Mouse (Mus musculus) midbrain, embryonic 12.5 days (tissue): ENCODE results near the gene Adamtsl3. TPM values are rescaled to one million over a fixed set of nuclear protein-coding genes. Genes with fewer than 3 reads are reported as not detected.

Experiments
- ATAC-seq: fragments of 200-750 bp; cut with Nextera tagmentation; 2 replicates; pipeline ENCODE4 v1.8.0; 2017; ENCODE audit warnings: low read depth, moderate TSS enrichment, moderate library complexity; ENCODE audit not compliant: low FRiP score
- H3K27ac ChIP-seq: fragments of 300-500 bp; sonication (generic); replicated peaks from 2 replicates; pipeline ENCODE4 v1.5.1; 2016; ENCODE audit warnings: mild to moderate bottlenecking
- H3K27me3 ChIP-seq: fragments of 300-500 bp; sonication (generic); 2 replicates; pipeline ENCODE4 v1.6.1; 2016; ENCODE audit warnings: mild to moderate bottlenecking
- H3K36me3 ChIP-seq: fragments of 300-500 bp; sonication (generic); 2 replicates; pipeline ENCODE4 v1.6.1; 2016
- H3K4me1 ChIP-seq: fragments of 300-500 bp; sonication (generic); 2 replicates; pipeline ENCODE4 v1.6.1; 2016
- H3K4me2 ChIP-seq: fragments of 300-500 bp; sonication (generic); replicated peaks from 2 replicates; pipeline ENCODE4 v1.6.1; 2016; ENCODE audit warnings: mild to moderate bottlenecking, moderate library complexity
- H3K4me3 ChIP-seq: fragments of 300-500 bp; sonication (generic); 2 replicates; pipeline ENCODE4 v1.5.1; 2016; ENCODE audit warnings: mild to moderate bottlenecking
- H3K9ac ChIP-seq: fragments of 300-500 bp; sonication (generic); replicated peaks from 2 replicates; pipeline ENCODE4 v1.6.1; 2016; ENCODE audit warnings: mild to moderate bottlenecking, moderate library complexity
- H3K9me3 ChIP-seq: fragments of 300-500 bp; sonication (generic); 2 replicates; pipeline ENCODE4 v1.6.1; 2016; ENCODE audit warnings: mild to moderate bottlenecking
- WGBS: fragments of 180-500 bp; shearing (Covaris S2); methylation state at CpG from one replicate; pipeline ENCODE4 v1.1.7; 2016; 5-methylcytosine and 5-hydroxymethylcytosine counted together
- polyA plus RNA-seq: library from polyadenylated mRNA; unstranded; fragments of >200 nt; fragmentation: Nextera tagmentation; extraction: Ambion mirVana; gene quantifications from 2 replicates; pipeline ENCODE4 v1.2.1, GENCODE M21; 2016

Adamtsl3 gene
- polyA plus RNA-seq, 1 experiment from 2014 or later: 0.55 TPM

DNA sequence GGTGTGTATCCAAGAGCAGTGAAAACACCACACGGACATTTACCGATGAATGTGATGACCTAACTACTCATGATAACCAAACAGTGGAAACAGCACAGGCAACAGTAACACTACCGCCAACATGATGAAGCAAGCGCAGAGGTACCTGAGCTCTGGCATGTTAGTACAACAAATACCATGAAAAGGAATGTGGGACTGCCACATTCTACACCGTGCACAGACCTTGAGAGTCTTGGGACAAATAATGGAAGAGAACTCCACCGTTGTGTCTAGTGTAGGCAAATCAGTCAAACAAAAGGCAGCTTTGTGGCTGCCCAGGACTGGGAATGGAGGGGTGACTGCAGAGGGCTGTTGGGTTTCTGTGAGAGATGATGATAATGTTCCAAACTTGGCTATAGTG is 269.9 kb downstream of the Adamtsl3 start:
- H3K4me2 ChIP-seq: no peak overlapping the region
- no peak overlapping the region for H3K4me3 ChIP-seq
- H3K4me1 ChIP-seq: no peaks in the 10 kb centered on the region
- 87% methylated on average over 6 of the region's 6 CpGs for WGBS
- no peak overlapping the region for H3K9ac ChIP-seq
- H3K36me3 ChIP-seq: no peaks in the 10 kb centered on the region
- no peaks in the 10 kb centered on the region for H3K9me3 ChIP-seq
- ATAC-seq: no peak
- H3K27ac ChIP-seq: no peak overlapping the region
- H3K27me3 ChIP-seq: no peaks in the 10 kb centered on the region

DNA sequence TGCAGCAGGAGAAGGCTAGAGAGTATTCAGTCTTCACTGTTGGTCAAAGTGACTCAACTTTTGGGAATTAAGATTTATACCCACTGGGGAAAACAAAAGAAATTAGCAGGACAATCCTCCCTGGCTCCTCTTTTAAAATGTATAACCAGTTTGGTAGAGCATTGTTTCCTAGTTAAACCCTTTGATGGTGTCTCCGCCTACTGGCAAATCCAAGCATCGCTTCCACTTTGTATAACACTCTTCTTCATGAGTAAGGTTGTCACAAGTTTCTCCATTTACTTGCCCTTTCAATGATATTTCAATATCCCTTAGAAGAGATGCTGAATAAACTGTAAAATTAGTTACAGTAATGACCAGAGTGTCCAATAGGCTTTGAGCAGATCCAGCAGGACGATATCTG is 274.1 kb downstream of the Adamtsl3 start:
- Histone ChIP-seq H3K9ac (no peak overlapping the region), H3K27ac (no peak overlapping the region), H3K4me1 (no peaks in the 10 kb centered on the region), H3K9me3 (no peaks in the 10 kb centered on the region), H3K4me3 (no peak overlapping the region), H3K36me3 (no peaks in the 10 kb centered on the region), H3K27me3 (no peaks in the 10 kb centered on the region), H3K4me2 (no peak overlapping the region)
- ATAC-seq: no peak
- WGBS: 64% methylated on average over 3 of the region's 3 CpGs

DNA sequence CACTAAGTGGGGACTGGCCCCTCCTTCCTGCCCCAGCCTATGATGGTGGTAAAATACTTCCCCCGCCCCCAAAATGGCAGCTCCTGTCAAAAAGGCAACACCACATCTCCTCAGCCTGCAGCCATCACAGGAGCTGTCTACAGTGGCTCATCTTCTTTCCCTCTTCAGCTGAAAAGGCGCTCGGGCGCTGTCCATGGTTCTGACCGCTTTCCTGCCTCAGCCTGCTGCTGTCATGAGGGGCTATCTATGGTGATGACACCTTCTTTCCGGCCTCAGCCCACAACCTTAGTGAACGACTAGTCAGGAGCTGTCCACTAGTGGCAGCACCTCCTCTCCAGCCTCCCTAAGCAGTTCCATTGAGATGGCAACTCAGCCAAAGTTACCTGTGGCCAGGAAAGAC is 289.8 kb downstream of the Adamtsl3 start:
- no peak for ATAC-seq

DNA sequence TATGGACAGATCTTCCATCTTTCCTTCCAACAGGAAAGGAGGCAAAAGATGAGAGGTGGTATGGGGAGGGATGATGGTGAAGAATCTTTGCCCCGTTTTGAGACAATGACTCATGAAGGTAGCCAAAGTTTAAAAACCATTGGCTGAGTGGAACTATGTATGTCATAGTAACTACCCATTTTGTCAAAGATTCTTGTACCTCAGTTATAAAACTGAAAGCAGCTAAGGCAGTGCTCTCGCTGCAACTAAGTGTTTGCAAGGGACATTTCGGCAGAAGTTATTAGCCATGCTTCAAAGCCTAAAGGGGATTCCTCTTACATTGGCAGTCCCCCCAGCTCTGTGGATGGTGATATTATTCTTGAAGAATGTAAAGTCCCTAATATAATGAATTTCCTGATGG is 311.7 kb downstream of the Adamtsl3 start:
- no peak overlapping the region for H3K4me3 ChIP-seq
- H3K27ac ChIP-seq: no peak overlapping the region
- H3K4me2 ChIP-seq: no peak overlapping the region
- no peak overlapping the region for H3K9ac ChIP-seq
- no peak for ATAC-seq
- 86% methylated on average over 3 of the region's 3 CpGs for WGBS
- no peaks in the 10 kb centered on the region for H3K27me3 ChIP-seq
- peaks cover 13% of the 10 kb centered on the region for H3K4me1 ChIP-seq
- 0 out of 2 replicates have a peak, but pooled peaks cover 3% of the 10 kb centered on the region for H3K36me3 ChIP-seq
- H3K9me3 ChIP-seq: no peaks in the 10 kb centered on the region

More for the DNA sequence above, 289.8 kb downstream of the Adamtsl3 start:
- H3K9me3 ChIP-seq: no peaks in the 10 kb centered on the region
- H3K27ac ChIP-seq: no peak overlapping the region
- no peak overlapping the region for H3K4me2 ChIP-seq
- no peaks in the 10 kb centered on the region for H3K36me3 ChIP-seq
- H3K9ac ChIP-seq: no peak overlapping the region
- no peak overlapping the region for H3K4me3 ChIP-seq
- H3K4me1 ChIP-seq: no peaks in the 10 kb centered on the region
- 18% methylated on average over 7 of the region's 7 CpGs for WGBS
- no peaks in the 10 kb centered on the region for H3K27me3 ChIP-seq

DNA sequence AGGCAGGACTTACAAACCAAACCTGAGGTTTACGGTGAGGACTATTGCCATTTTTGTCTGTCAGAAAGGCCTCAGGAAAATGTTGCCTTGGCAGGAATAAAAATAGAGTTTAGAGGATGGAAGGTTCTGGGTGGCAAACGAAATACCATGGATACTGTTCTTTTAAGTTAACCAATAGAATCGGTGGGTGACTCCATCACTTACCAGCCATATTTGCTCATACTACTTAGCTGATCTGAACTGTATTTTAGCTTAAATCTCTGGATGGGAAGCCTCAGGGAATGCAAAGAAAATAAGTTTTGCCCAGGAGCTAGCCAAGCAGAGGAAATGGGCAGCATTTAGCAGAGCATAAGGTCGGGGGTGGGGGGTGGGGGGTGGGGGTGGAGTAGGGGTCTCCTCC is 312.4 kb downstream of the Adamtsl3 start:
- Histone ChIP-seq H3K4me2 (peak overlapping the region; percentile 77), H3K27ac (no peak overlapping the region), H3K27me3 (no peaks in the 10 kb centered on the region), H3K36me3 (0 out of 2 replicates have a peak, but pooled peaks cover 7% of the 10 kb centered on the region), H3K9ac (peak overlapping the region; percentile 72), H3K4me3 (peak overlapping the region; percentile 68), H3K4me1 (peaks cover 13% of the 10 kb centered on the region), H3K9me3 (no peaks in the 10 kb centered on the region)
- 39% methylated on average over 4 of the region's 4 CpGs for WGBS
- no peak for ATAC-seq

DNA sequence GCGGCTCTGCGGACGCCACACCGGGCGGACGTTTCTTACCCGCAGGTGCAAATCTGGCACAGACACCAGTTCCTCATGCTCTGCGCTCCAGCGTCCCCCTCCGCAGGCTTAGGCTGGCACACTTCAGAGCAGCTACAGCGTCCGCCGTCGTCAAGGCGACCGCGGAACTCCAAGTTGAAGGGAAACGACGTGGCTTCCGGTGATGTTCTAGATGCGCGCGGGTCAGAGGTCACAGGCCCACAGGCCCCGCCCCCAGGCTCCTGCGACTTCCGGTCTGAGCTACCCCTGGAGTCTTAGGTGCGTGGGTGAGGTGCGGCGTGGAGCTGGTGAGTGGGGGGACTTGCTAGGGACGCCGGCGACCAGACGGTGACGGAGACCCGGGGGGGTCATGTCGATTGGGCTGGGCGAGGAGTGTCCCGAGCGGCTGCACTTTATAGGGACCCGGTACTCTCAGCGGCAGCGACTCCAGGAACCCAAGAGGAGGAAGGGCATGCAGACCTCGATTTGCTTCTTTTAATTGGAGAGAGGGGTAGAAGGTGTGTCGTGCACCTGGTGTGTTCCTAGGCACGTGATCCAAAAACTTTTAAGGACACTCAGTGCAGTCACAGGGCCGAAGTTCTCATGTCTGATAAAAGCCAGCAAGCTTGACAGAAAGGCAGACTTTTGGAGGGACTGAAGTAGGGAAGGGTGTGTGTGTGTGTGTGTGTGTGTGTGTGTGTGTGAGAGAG is 313.0 kb downstream of the Adamtsl3 start, which contains the start of the genes Saxo2 and Efl1:
Saxo2 (minus strand) TSS at position 176 of the 728 bp plus-strand sequence.
Efl1 (plus strand) TSS at position 262 of the 728 bp plus-strand sequence.
- no peak within 1 kb of the TSS for H3K27ac ChIP-seq
- peaks cover 13% of the 10 kb centered on the region for H3K4me1 ChIP-seq
- no peaks in the 10 kb centered on the region for H3K27me3 ChIP-seq
- peak within 1 kb of the TSS; percentile 68 for H3K4me3 ChIP-seq
- no peaks in the 10 kb centered on the region for H3K9me3 ChIP-seq
- H3K4me2 ChIP-seq: peak within 1 kb of the TSS; percentile 77
- ATAC-seq: peak; percentile 99
- H3K36me3 ChIP-seq: 0 out of 2 replicates have a peak, but pooled peaks cover 7% of the 10 kb centered on the region
- peak within 1 kb of the TSS; percentile 72 for H3K9ac ChIP-seq
- WGBS: 1% methylated on average over 45 of the region's 46 CpGs

DNA sequence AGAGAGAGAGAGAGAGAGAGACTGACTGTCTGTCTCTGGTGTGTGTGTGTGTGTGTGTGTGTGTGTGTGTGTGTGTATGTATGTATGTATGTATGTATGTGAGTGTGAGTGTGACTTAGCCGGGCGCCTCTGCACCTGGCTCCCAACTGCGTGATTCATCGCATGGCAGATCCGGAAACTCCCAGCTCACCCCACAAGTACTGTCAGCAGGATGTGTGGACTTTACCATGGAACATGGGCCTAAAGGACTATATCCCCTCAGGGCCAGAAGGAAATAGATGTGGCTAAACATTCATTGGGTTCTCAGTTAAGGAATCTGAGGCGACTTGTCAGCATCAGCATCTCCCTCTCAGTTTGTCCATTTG is 313.6 kb downstream of the Adamtsl3 start:
- WGBS: 17% methylated on average over 6 of the region's 6 CpGs
- H3K27me3 ChIP-seq: no peaks in the 10 kb centered on the region
- H3K27ac ChIP-seq: no peak overlapping the region
- H3K9ac ChIP-seq: peak overlapping the region; percentile 72
- H3K4me1 ChIP-seq: peaks cover 13% of the 10 kb centered on the region
- H3K36me3 ChIP-seq: 0 out of 2 replicates have a peak, but pooled peaks cover 7% of the 10 kb centered on the region
- peak overlapping the region; percentile 68 for H3K4me3 ChIP-seq
- H3K9me3 ChIP-seq: no peaks in the 10 kb centered on the region
- peak overlapping the region; percentile 77 for H3K4me2 ChIP-seq
- no peak; the same call in 1 of the 2 replicates for ATAC-seq

Other genes starting within 250 kb of the Adamtsl3 start
- 24.4 and 26.5 TPM in 2 replicates for gene Sh3gl3, start 161.9 kb upstream of the Adamtsl3 start, polyA plus RNA-seq